Mouse (Mus musculus): ENCODE measurements around the gene Wdfy2. TPM values are rescaled to one million over a fixed set of nuclear protein-coding genes. Genes with fewer than 3 reads are reported as not detected.

The Wdfy2 gene
- polyA plus RNA-seq, 1 experiment: 9.5 TPM

DNA sequence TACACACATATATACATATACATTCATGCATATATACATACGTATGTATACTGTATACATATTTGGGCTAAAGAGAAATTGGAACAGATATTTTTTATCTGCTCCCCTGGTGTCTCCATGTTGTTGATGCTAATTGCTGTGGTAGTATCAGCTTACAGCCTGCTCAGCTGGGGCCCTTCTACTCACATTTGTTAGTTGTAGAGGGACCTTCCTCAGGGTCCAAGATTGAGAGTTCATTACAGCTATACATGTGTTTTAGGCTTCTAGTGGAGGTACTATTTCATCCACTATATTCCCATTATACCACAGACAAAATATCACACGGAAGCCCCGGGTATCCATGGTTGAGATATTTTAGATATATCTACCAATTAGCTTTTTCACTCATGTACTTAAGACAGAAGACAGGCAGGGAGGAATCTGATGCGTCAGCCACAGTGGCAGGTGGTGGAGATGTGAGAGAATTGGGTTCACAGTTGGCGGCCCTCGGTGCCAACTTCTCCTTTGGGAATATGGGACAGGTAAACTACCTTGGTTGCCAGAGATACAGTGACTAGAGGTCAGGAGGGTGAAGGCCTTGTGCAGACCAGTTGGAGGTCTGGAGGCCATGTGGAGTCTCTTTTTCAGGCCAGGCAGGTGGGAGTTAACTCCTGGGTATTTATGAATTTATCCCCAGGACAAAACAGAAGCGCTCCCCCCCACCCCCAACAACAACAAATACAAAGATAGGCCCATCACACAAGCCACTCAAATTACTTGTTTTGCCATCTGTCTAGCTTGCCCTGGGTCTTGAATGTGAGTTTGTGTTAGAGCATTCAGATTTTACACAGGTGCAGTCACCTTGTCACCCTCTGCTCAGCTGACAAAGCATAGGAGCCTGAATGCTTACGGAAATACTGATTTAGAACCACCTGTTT, 57.7 kb downstream of the Wdfy2 start:
- no peak for TF ChIP-seq POLR2A (IDR thresholded peaks at IDR 0.05; ENCODE audit: low read depth, low read length)
- no peak for TF ChIP-seq CTCF (IDR thresholded peaks at IDR 0.05; ENCODE audit: extremely low read depth, insufficient read depth, insufficient read length, insufficient replicate concordance)
- no peaks in the 10 kb centered on the region for H3K36me3 ChIP-seq (ENCODE audit: control insufficient read depth, insufficient read depth, low read length)
- H3K27me3 ChIP-seq (ENCODE audit: control insufficient read depth, insufficient read depth, low read length): no peaks in the 10 kb centered on the region
- 96% methylated on average over 8 of the region's 8 CpGs for WGBS
- H3K4me3 ChIP-seq (ENCODE audit: extremely low read depth, insufficient read depth, insufficient read length): no peak overlapping the region
- H3K4me1 ChIP-seq (ENCODE audit: control insufficient read depth, insufficient read depth, insufficient read length): no peaks in the 10 kb centered on the region
- DNase-seq (ENCODE audit: low read depth in 1 of 2, low spot score in 2 of 2): no peak
- no peak overlapping the region for H3K27ac ChIP-seq (ENCODE audit: insufficient read depth, low read length)

DNA sequence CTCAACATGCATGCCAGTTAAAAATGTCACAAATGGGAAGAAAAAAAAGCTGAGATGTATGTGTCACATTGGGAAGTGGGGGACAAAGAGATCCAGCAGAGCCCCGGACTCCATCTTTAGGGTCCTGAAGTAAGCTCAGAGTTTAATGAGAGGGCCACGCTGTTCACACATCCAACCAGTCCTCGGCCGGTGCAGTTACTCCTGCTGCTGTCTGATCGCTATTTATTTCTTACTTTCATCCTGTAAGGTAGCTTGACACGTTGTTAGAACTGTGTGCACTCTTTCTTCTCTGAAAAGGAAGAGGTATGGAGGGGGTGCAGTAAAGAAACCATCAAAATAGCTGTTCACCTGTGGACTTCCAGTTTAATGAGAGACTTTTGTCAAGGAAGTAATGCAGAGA, 60.6 kb downstream of the Wdfy2 start:
- no peak overlapping the region for H3K4me3 ChIP-seq (ENCODE audit: extremely low read depth, insufficient read depth, insufficient read length)
- no peaks in the 10 kb centered on the region for H3K4me1 ChIP-seq (ENCODE audit: control insufficient read depth, insufficient read depth, insufficient read length)
- no peak overlapping the region for H3K27ac ChIP-seq (ENCODE audit: insufficient read depth, low read length)
- no peaks in the 10 kb centered on the region for H3K27me3 ChIP-seq (ENCODE audit: control insufficient read depth, insufficient read depth, low read length)
- DNase-seq (ENCODE audit: low read depth in 1 of 2, low spot score in 2 of 2): no peak
- no peak for TF ChIP-seq CTCF (IDR thresholded peaks at IDR 0.05; ENCODE audit: extremely low read depth, insufficient read depth, insufficient read length, insufficient replicate concordance)
- no peak for TF ChIP-seq POLR2A (IDR thresholded peaks at IDR 0.05; ENCODE audit: low read depth, low read length)
- WGBS: 89% methylated on average over 6 of the region's 6 CpGs
- no peaks in the 10 kb centered on the region for H3K36me3 ChIP-seq (ENCODE audit: control insufficient read depth, insufficient read depth, low read length)

DNA sequence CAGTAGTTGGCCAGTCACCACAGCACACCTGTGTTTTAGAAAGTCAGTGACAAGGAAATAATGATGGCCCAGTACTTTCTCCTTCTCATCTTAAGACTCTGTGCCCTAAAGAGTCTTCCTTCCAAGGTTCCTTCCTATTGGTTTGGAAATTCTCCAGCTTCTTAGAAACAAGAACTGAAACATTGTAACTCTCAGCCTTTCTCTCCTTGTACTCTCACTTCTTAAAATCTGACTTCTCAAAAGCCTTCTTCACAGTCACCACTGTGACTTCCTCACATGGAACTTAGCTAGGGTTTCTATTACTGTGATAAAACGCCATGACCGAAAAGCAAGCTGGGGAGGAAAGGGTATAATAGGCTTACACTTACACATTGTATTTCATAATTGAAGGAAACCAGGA, 70.4 kb downstream of the Wdfy2 start:
- TF ChIP-seq CTCF (IDR thresholded peaks at IDR 0.05; ENCODE audit: extremely low read depth, insufficient read depth, insufficient read length, insufficient replicate concordance) (no peak), POLR2A (IDR thresholded peaks at IDR 0.05; ENCODE audit: low read depth, low read length) (no peak)
- DNase-seq (ENCODE audit: low read depth in 1 of 2, low spot score in 2 of 2): no peak
- 43% methylated on average over 2 of the region's 2 CpGs for WGBS
- H3K36me3 ChIP-seq (ENCODE audit: control insufficient read depth, insufficient read depth, low read length): no peaks in the 10 kb centered on the region
- no peaks in the 10 kb centered on the region; the same call in 1 of the 2 replicates for H3K4me1 ChIP-seq (ENCODE audit: control insufficient read depth, insufficient read depth, insufficient read length)
- H3K27ac ChIP-seq (ENCODE audit: insufficient read depth, low read length): peak overlapping the region; percentile 45; the same call in 1 of the 2 replicates
- H3K4me3 ChIP-seq (ENCODE audit: extremely low read depth, insufficient read depth, insufficient read length): no peak overlapping the region
- H3K27me3 ChIP-seq (ENCODE audit: control insufficient read depth, insufficient read depth, low read length): no peaks in the 10 kb centered on the region

DNA sequence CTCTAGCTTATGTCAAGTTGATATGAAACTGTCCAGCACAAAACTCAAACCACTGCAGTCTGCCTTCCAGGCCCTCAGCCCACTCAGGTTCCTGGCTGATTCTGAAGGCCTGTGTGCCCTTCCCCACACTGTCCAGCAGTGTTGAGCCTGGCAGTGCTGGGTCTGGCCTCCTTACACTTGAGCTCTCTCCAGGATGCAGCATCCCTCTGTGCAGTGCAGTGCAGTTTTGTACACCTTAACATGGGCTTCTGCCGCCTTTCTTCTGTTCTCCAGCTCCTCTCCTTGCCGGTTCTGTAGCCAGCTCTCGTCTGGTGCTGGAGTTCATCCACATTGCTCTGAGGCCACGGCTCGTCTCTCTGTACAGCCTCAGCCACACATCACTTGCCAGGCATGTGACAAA, 71.1 kb downstream of the Wdfy2 start:
- H3K36me3 ChIP-seq (ENCODE audit: control insufficient read depth, insufficient read depth, low read length): no peaks in the 10 kb centered on the region
- 94% methylated on average over 5 of the region's 5 CpGs for WGBS
- no peak overlapping the region for H3K27ac ChIP-seq (ENCODE audit: insufficient read depth, low read length)
- no peaks in the 10 kb centered on the region; the same call in 1 of the 2 replicates for H3K4me1 ChIP-seq (ENCODE audit: control insufficient read depth, insufficient read depth, insufficient read length)
- no peak for DNase-seq (ENCODE audit: low read depth in 1 of 2, low spot score in 2 of 2)
- H3K27me3 ChIP-seq (ENCODE audit: control insufficient read depth, insufficient read depth, low read length): no peaks in the 10 kb centered on the region
- H3K4me3 ChIP-seq (ENCODE audit: extremely low read depth, insufficient read depth, insufficient read length): no peak overlapping the region
- no peak for TF ChIP-seq CTCF (IDR thresholded peaks at IDR 0.05; ENCODE audit: extremely low read depth, insufficient read depth, insufficient read length, insufficient replicate concordance)
- no peak for TF ChIP-seq POLR2A (IDR thresholded peaks at IDR 0.05; ENCODE audit: low read depth, low read length)

DNA sequence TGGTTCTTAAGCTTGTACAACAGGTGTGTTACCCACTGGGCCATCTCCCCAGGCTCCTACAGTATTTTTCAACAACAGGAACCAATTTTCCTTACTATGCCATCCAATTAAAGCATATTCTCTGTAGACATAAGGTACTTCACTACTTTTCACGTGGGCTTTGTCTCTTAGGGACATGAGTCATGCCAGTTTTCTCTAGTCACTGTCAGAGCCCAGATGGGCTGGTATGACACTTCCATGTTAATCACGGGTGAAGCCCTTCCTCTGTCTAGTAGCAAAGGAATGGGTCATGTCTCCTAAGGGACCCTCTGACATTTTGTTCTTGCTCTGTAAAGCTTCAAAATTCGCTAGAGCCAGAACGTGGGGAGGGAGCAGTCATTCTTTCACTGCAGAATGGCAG, 73.4 kb downstream of the Wdfy2 start:
- TF ChIP-seq CTCF (IDR thresholded peaks at IDR 0.05; ENCODE audit: extremely low read depth, insufficient read depth, insufficient read length, insufficient replicate concordance) (no peak), POLR2A (IDR thresholded peaks at IDR 0.05; ENCODE audit: low read depth, low read length) (no peak)
- no peaks in the 10 kb centered on the region; the same call in 1 of the 2 replicates for H3K4me1 ChIP-seq (ENCODE audit: control insufficient read depth, insufficient read depth, insufficient read length)
- WGBS: 76% methylated on average over 4 of the region's 4 CpGs
- no peak overlapping the region for H3K27ac ChIP-seq (ENCODE audit: insufficient read depth, low read length)
- DNase-seq (ENCODE audit: low read depth in 1 of 2, low spot score in 2 of 2): no peak
- no peak overlapping the region for H3K4me3 ChIP-seq (ENCODE audit: extremely low read depth, insufficient read depth, insufficient read length)
- no peaks in the 10 kb centered on the region for H3K36me3 ChIP-seq (ENCODE audit: control insufficient read depth, insufficient read depth, low read length)
- no peaks in the 10 kb centered on the region for H3K27me3 ChIP-seq (ENCODE audit: control insufficient read depth, insufficient read depth, low read length)

DNA sequence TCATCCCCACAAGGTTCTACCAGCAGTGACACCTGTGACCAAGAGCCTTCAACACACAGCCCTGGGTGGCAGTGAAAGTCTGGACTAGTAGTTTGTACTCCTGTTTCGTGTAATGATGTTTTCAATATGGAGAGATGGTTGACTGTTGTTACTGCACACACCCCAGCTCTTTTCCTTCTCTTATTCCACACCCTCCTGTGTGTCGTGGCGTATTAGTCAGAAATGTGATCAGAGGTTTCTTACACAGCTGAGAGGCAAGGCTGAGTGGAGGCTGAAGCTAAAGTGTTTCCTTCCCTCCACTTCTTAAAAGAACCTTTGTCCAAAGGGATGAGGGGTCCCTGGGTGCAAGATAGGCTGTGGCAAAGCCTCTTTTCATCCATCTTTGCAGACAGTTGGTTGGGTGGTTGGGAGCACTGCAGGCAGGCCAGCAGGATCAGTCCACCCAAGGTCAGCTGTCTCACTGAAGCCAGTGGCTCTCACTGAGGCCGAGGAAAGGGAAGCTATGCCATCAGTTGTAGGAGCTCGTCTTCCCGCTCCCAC, 77.7 kb downstream of the Wdfy2 start:
- Histone ChIP-seq H3K36me3 (ENCODE audit: control insufficient read depth, insufficient read depth, low read length) (no peaks in the 10 kb centered on the region), H3K4me1 (ENCODE audit: control insufficient read depth, insufficient read depth, insufficient read length) (no peaks in the 10 kb centered on the region), H3K27ac (ENCODE audit: insufficient read depth, low read length) (no peak overlapping the region), H3K4me3 (ENCODE audit: extremely low read depth, insufficient read depth, insufficient read length) (no peak overlapping the region), H3K27me3 (ENCODE audit: control insufficient read depth, insufficient read depth, low read length) (no peaks in the 10 kb centered on the region)
- no peak for TF ChIP-seq POLR2A (IDR thresholded peaks at IDR 0.05; ENCODE audit: low read depth, low read length)
- no peak for TF ChIP-seq CTCF (IDR thresholded peaks at IDR 0.05; ENCODE audit: extremely low read depth, insufficient read depth, insufficient read length, insufficient replicate concordance)
- 91% methylated on average over 6 of the region's 6 CpGs for WGBS
- DNase-seq (ENCODE audit: low read depth in 1 of 2, low spot score in 2 of 2): no peak

Measured in spleen, adult 2 months (tissue).